Comparison of ENCODE assay signal across 8 mouse cellular contexts in the genomic region with DNA sequence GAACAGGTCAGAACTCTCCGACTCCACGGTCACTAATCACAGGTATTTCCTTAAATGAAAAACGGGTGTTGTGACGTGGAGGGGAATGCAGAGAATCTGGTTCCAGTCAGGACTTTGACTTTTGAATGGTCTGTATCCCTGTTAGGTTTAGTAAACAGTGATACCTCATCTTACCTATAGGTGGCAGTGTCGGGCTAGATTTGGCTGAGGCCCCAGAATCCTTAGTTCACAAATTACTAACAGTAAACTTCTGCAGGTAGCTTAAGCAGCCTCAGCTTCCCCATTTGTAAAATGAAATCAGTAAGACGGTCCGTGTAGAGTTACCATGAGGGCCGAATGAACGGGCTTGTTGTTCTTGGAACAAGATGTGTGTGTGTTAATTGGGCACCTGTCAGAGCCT. TPM values are rescaled to one million over a fixed set of nuclear protein-coding genes. Genes with fewer than 3 reads are reported as not detected.
A peak's percentile ranks its signal among the peaks of the same experiment; 100 is the strongest.
DNase-seq lines count a peak whose midpoint lies in the region; ATAC-seq and TF ChIP-seq lines count a peak whose summit lies in the region.

No protein-coding gene starts in this region.

- H3K27ac ChIP-seq in ES-E14 (ENCODE audit: insufficient read depth, low read depth, low read length, poor library complexity, severe bottlenecking): no peak overlapping the region
- H3K27ac ChIP-seq in stomach, embryonic 14.5 days (ENCODE audit: low read length): no peak overlapping the region

- no peak overlapping the region for H3K4me2 ChIP-seq in stomach, embryonic 14.5 days (replicated peaks; ENCODE audit: low read depth, low read length)

- 17% methylated on average over 9 of the region's 9 CpGs for WGBS in stomach, embryonic 14.5 days

- in situ Hi-C loops in ES-E14 (cut with MboI; ENCODE audit: low sequenced_read_pairs in 2 of 2, unreplicated experiment in 2 of 2): loop anchor here in 1 of 2 experiments (25.0 kb wide), 2 partner anchors 126 to 251 kb away; a partner anchor contains a TSS

- no peak overlapping the region for H3K4me3 ChIP-seq in ES-E14 (ENCODE audit: insufficient read depth in 1 of 2, low read depth in 1 of 2, low read length in 2 of 2, poor library complexity in 1 of 2, severe bottlenecking in 1 of 2)
- no peak overlapping the region for H3K4me3 ChIP-seq in stomach, embryonic 14.5 days (ENCODE audit: low read depth, low read length)

- ATAC-seq in megakaryocyte, adult 5-6 weeks (ENCODE audit: poor library complexity, severe bottlenecking): peak; percentile 97
- peak; percentile 60; the same call in 1 of the 2 replicates for ATAC-seq in stomach, embryonic 14.5 days (ENCODE audit: insufficient number of reproducible peaks, insufficient read depth, low FRiP score, low read depth)

- no peaks in the 10 kb centered on the region for H3K36me3 ChIP-seq in ES-E14 (ENCODE audit: control insufficient read depth, insufficient read depth, low read length, poor library complexity, severe bottlenecking)
- H3K36me3 ChIP-seq in stomach, embryonic 14.5 days (ENCODE audit: control insufficient read depth, insufficient read depth, low read length): no peaks in the 10 kb centered on the region

- H3K4me1 ChIP-seq in ES-E14 (ENCODE audit: control insufficient read depth in 2 of 2, insufficient read depth in 2 of 2, low read length in 2 of 2, poor library complexity in 1 of 2): no peaks in the 10 kb centered on the region
- no peaks in the 10 kb centered on the region for H3K4me1 ChIP-seq in stomach, embryonic 14.5 days (ENCODE audit: control insufficient read depth, insufficient read depth, low read length)

- H3K27me3 ChIP-seq in stomach, embryonic 14.5 days (ENCODE audit: control insufficient read depth, insufficient read depth, low read length): no peaks in the 10 kb centered on the region

- H3K9ac ChIP-seq in ES-E14 (ENCODE audit: insufficient read depth, low read depth, low read length, poor library complexity, severe bottlenecking): no peak overlapping the region
- H3K9ac ChIP-seq in stomach, embryonic 14.5 days (replicated peaks; ENCODE audit: low read depth, low read length): no peak overlapping the region

- peak; percentile 56 for DNase-seq in kidney, adult 18-20 months
- no peak for DNase-seq in kidney, adult 11 months
- DNase-seq in ES-E14 (ENCODE audit: low read depth, low spot score): peak; percentile 35
- peak; percentile 17 to 43 for DNase-seq in cerebellum, postnatal 36 days
- DNase-seq in heart, adult 9 months (ENCODE audit: low spot score in 2 of 2): peak; percentile 9 to 48
- DNase-seq in kidney, postnatal 14 days: peak; percentile 77

- no peaks in the 10 kb centered on the region for H3K9me3 ChIP-seq in ES-E14 (ENCODE audit: control insufficient read depth, insufficient read depth, low read depth, low read length)
- H3K9me3 ChIP-seq in stomach, embryonic 14.5 days (ENCODE audit: control insufficient read depth, low read depth, low read length): no peaks in the 10 kb centered on the region

TF ChIP-seq in ES-E14, 5 proteins besides CTCF, POLR2A, EP300 and RAD21:
- TF ChIP-seq MAFK (IDR thresholded peaks at IDR 0.05; ENCODE audit: insufficient read depth, low read depth, low read length): no peak
- TF ChIP-seq ZC3H11A (IDR thresholded peaks at IDR 0.05; ENCODE audit: borderline replicate concordance, low read depth, low read length): 0 out of 2 replicates have a peak, but pooled peaks have one; percentile 54

RNA-seq across cellular contexts. Expression of a gene that starts 21.0 kb away (rescaled TPM):
- 1.3 and 1.7 TPM in 2 replicates for total RNA-seq in ES-E14 (2012; rRNA removed)
- not detected in 2 replicates for total RNA-seq in megakaryocyte, adult 5-6 weeks (2015)
- total RNA-seq in megakaryocyte, adult 5-6 weeks (2017): not detected in 2 replicates
- polyA plus RNA-seq in stomach, embryonic 14.5 days (2014; fragmentation: Nextera tagmentation; extraction: Ambion mirVana): 5.5 and 5.8 TPM in 2 replicates
